Mouse (Mus musculus) forebrain, embryonic 14.5 days (tissue): Measurements from ENCODE around the gene Shisa5. TPM values are rescaled to one million over a fixed set of nuclear protein-coding genes. Genes with fewer than 3 reads are reported as not detected.
A peak's percentile ranks its signal among the peaks of the same experiment; 100 is the strongest.

Experiments used
- ATAC-seq: fragments of 200-750 bp; cut with Nextera tagmentation; 2 replicates; pipeline ENCODE4 v1.8.0; 2017; ENCODE audit warnings: mild to moderate bottlenecking, moderate library complexity
- DNase-seq: peaks from one replicate; pipeline ENCODE4 v3.0.0-alpha.2; 2015; ENCODE audit warnings: low spot score
- H3K27ac ChIP-seq: fragments of 300-500 bp; sonication (generic); 2 replicates; pipeline ENCODE4 v1.5.1; 2014; ENCODE audit warnings: low read depth, mild to moderate bottlenecking, control low read depth, low read length, moderate library complexity
- H3K27me3 ChIP-seq: fragments of 300-500 bp; sonication (generic); replicated peaks from 2 replicates; pipeline ENCODE4 v1.6.1; 2014; ENCODE audit warnings: low read length, control low read depth, mixed read lengths; ENCODE audit not compliant: control insufficient read depth, insufficient read depth
- H3K36me3 ChIP-seq: fragments of 300-500 bp; sonication (generic); 2 replicates; pipeline ENCODE4 v1.6.1; 2014; ENCODE audit warnings: low read length, control low read depth; ENCODE audit not compliant: control insufficient read depth, insufficient read depth
- H3K4me1 ChIP-seq: fragments of 300-500 bp; sonication (generic); 2 replicates; pipeline ENCODE4 v1.6.1; 2014; ENCODE audit warnings: antibody characterized with exemption, low read length, control low read depth; ENCODE audit not compliant: control insufficient read depth, insufficient read depth
- H3K4me2 ChIP-seq: fragments of 300-500 bp; sonication (generic); 2 replicates; pipeline ENCODE4 v1.6.1; 2014; ENCODE audit warnings: mild to moderate bottlenecking, control low read depth, low read length
- H3K4me3 ChIP-seq: fragments of 300-500 bp; sonication (generic); 2 replicates; pipeline ENCODE4 v1.5.1; 2014; ENCODE audit warnings: low read depth, low read length, control low read depth
- H3K9ac ChIP-seq: fragments of 300-500 bp; sonication (generic); 2 replicates; pipeline ENCODE4 v1.6.1; 2014; ENCODE audit warnings: mild to moderate bottlenecking, low read length, control low read depth, moderate library complexity
- H3K9me3 ChIP-seq: fragments of 300-500 bp; sonication (generic); replicated peaks from 2 replicates; pipeline ENCODE4 v1.6.1; 2016; ENCODE audit warnings: low read length, control low read depth, mixed read lengths; ENCODE audit not compliant: control insufficient read depth
- WGBS: fragments of 180-500 bp; shearing (Covaris S2); extraction: QIAGEN DNeasy Blood & Tissue Kit; methylation state at CpG from one replicate; pipeline ENCODE4 v1.1.7; 2014; 5-methylcytosine and 5-hydroxymethylcytosine counted together
- polyA plus RNA-seq: library from polyadenylated mRNA; unstranded; fragments of >200 nt; fragmentation: Nextera tagmentation; extraction: Ambion mirVana; gene quantifications from 2 replicates; pipeline ENCODE4 v1.2.1, GENCODE M21; 2014

The Shisa5 gene
- polyA plus RNA-seq, 1 experiment from 2014 or later: 40.8 TPM

DNA sequence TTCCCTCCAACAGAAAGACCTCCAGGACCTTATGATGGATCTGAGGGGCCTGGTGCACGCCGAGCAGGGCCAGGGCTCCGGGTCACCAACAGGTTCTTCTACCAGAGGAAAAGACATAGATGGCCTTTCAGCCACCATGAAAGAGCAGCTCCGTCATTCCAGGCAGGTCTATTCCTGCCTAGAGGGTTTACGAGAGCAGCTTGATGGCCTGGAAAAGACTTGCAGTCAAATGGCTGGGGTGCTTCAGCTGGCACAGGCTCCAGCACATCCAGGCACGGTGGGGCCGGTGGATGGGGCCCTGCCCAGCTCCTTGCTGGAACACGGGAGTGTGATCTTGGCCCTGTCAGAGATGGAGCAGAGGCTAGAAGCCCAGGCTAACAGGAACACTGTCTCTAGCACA lies 53.4 kb downstream of the Shisa5 start:
- Histone ChIP-seq H3K4me1 (peaks cover 12% of the 10 kb centered on the region), H3K9me3 (no peaks in the 10 kb centered on the region), H3K4me3 (no peak overlapping the region), H3K27ac (no peak overlapping the region), H3K4me2 (no peak overlapping the region), H3K27me3 (no peaks in the 10 kb centered on the region), H3K9ac (no peak overlapping the region), H3K36me3 (peaks cover 29% of the 10 kb centered on the region)
- 96% methylated on average over 8 of the region's 8 CpGs for WGBS
- DNase-seq: no peak
- no peak for ATAC-seq

DNA sequence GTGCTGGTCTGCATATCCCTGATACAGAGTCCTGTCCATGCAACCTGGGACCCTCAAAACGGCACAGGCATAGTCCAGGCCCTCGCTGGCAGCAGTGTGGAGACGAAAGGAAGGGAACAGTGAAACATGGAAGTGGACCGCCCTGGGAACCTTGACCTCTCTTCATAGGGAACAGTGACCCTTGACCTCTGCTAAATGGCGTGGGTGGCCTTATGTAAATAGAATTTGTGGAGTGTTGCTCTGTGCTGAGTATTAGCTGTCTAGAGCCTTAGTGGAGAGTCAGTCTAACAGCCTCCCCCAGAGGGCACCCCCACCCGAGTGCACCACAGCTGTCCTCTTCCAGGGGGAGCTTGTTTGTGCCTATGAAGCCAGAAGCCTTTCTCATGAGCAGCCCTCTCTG lies 54.4 kb downstream of the Shisa5 start:
- ATAC-seq (no peak), DNase-seq (no peak)
- no peak overlapping the region for H3K27ac ChIP-seq
- H3K9me3 ChIP-seq: no peaks in the 10 kb centered on the region
- peaks cover 29% of the 10 kb centered on the region for H3K36me3 ChIP-seq
- no peaks in the 10 kb centered on the region for H3K27me3 ChIP-seq
- H3K4me3 ChIP-seq: no peak overlapping the region
- H3K4me1 ChIP-seq: peaks cover 20% of the 10 kb centered on the region
- H3K4me2 ChIP-seq: no peak overlapping the region
- H3K9ac ChIP-seq: no peak overlapping the region
- WGBS: 64% methylated on average over 6 of the region's 6 CpGs

DNA sequence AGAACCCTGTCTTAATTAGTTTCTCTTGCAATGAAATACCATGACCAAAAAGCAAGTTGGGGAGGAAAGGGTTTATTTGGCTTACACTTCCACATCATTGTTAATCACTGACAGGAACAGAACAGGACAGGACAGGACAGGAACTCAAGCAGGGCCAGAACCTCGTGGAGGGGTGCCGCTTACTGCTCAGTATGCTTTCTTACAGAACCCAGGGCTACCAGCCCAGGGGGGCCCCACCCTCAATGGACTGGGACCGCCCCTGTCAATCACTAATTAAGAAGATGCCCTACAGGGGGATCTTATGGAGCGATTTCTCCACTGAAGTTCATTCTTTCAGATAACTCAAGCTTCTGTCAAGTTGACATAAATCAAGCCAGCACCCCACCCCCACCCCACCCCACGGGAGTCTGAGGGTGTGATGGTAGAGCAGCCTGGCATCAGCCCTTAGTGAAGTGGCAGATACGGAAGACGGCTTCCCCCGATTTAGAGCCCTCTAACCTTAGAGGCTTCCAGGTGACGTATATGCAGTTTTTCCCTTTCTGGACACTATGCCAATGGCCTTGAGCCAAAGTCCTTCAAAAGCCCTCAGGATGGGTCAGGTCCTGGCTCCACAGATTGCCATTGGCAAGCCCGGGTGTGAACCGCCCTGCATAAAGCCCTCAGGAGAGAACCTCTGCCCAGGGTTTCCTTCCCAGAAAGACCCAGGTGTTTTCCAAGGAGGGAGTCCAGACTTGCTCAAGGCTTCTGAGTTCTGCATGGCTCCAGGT lies 55.6 kb downstream of the Shisa5 start:
- peak overlapping the region; percentile 100; the same call in 1 of the 2 replicates for H3K27ac ChIP-seq
- H3K4me3 ChIP-seq: peak overlapping the region; percentile 75
- peaks cover 32% of the 10 kb centered on the region for H3K4me1 ChIP-seq
- peaks cover 28% of the 10 kb centered on the region for H3K36me3 ChIP-seq
- H3K9me3 ChIP-seq: no peaks in the 10 kb centered on the region
- 12% methylated on average over 11 of the region's 11 CpGs for WGBS
- ATAC-seq (no peak), DNase-seq (peak; percentile 33)
- H3K4me2 ChIP-seq: peak overlapping the region; percentile 74
- H3K9ac ChIP-seq: peak overlapping the region; percentile 99
- H3K27me3 ChIP-seq: no peaks in the 10 kb centered on the region

DNA sequence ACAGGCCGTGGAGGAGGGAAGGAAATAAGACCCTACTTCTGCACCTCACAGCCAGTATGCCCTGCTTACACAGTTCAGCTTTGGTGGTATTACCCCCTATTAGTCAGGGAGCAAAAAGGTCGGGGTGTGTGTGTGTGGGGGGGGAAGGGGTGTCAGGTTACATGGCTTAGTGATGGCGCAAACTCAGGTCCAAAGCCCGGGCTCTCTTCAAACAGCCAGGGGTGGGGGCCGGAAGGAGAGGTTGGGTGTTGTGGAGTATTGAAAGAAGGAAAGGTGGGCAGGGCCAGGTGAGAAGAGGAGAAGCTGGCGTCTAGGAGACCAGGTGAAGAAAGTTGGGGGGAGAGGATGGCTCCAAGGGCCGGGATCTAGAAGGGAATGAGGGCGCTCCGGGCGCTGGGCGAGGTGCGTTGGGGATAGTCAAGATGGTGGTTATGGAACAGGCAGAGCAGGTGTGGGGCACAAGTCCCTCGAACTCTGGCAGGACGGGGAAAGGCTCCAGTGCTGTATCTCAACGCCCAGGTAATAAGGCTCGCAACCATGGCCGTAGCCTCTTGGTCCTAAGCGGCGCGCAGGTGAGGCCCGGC lies 56.3 kb downstream of the Shisa5 start:
- Histone ChIP-seq H3K4me1 (peaks cover 34% of the 10 kb centered on the region), H3K27me3 (no peaks in the 10 kb centered on the region), H3K4me3 (peak overlapping the region; percentile 75), H3K9ac (peak overlapping the region; percentile 99), H3K27ac (peak overlapping the region; percentile 100), H3K36me3 (peaks cover 29% of the 10 kb centered on the region), H3K9me3 (no peaks in the 10 kb centered on the region), H3K4me2 (peak overlapping the region; percentile 74)
- no peak; the same call in 1 of the 2 replicates for ATAC-seq
- under 1% methylated on average over 21 of the region's 21 CpGs for WGBS
- DNase-seq: peak; percentile 27

DNA sequence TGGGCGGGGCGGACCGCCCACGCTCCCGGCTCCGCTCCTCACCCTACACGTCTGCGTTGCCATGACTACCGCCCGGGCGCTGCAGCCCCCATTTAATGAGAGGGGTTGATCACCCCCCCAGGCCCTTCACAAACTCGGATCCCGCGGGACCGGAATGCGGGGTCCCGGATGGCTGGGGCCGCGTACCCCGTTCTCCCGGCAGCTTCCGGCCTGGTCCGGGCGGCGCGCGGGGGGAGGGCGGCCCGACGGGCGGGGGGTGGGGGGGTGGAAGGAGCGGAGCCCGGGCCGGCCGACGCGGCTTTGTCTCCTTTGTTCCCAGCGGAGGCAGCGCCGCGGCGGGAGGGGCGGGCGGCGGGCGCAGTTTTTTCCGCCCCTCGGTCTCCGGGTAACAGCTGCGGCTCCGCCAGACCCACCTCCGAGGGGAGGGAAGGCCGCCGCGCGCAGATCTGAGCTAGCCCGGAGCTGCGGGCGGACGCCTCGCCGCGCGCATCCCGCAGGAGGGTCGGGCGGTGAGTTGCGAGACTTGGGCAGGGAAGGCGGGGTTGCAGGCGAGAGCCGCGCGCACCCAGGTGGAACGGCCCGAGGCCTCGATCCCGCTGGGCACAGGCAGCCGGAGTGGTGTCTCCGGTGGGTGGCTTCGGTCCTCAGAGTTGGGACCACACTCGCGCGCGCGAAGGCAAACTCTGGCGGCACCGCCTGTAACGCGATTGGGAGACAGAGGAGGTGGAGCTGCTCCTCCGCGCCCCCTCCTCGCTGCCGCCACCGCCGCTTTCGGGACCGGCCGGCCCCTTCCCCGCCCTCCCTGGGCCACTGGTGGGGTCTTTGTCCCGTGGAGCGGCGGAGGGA lies 57.0 kb downstream of the Shisa5 start, which contains the start of gene Plxnb1:
Gene Plxnb1 (plus strand): TSS at position 253 of the 846 bp plus-strand sequence.
- no peaks in the 10 kb centered on the region for H3K9me3 ChIP-seq
- ATAC-seq (peak; percentile 74), DNase-seq (peak; percentile 92)
- H3K4me1 ChIP-seq: peaks cover 34% of the 10 kb centered on the region
- no peaks in the 10 kb centered on the region for H3K27me3 ChIP-seq
- peak within 1 kb of the TSS; percentile 99 for H3K9ac ChIP-seq
- H3K27ac ChIP-seq: peak within 1 kb of the TSS; percentile 100
- under 1% methylated on average over 85 of the region's 102 CpGs for WGBS
- peak within 1 kb of the TSS; percentile 75 for H3K4me3 ChIP-seq
- H3K4me2 ChIP-seq: peak within 1 kb of the TSS; percentile 74
- peaks cover 31% of the 10 kb centered on the region for H3K36me3 ChIP-seq

DNA sequence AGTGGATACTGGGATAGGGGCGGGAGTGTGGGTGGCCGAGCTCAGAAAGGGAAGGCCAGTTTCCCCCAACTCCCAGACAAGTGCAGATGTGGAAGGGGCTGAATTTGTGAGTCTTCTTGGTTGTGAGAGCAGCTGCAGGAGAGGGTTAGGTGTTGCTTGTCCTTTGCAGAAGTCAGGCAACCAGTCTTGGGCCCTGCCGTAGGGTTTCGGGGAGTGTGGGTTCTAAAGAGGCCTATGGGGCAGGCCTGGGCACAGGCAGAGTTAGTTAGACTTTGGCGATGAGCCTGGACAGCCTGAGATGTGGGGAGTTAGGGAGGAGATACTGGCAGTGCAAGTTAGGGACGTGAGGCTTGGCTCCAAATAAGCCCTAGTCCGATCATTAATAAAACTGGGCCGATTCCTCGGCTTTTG lies 57.9 kb downstream of the Shisa5 start:
- WGBS: 3% methylated on average over 9 of the region's 9 CpGs
- Histone ChIP-seq H3K27ac (peak overlapping the region; percentile 100), H3K4me3 (peak overlapping the region; percentile 75), H3K4me2 (peak overlapping the region; percentile 74), H3K27me3 (no peaks in the 10 kb centered on the region), H3K4me1 (peaks cover 34% of the 10 kb centered on the region), H3K9me3 (no peaks in the 10 kb centered on the region), H3K9ac (peak overlapping the region; percentile 99), H3K36me3 (peaks cover 36% of the 10 kb centered on the region)
- peak; percentile 13; the same call in 1 of the 2 replicates for ATAC-seq
- DNase-seq: peak; percentile 69

DNA sequence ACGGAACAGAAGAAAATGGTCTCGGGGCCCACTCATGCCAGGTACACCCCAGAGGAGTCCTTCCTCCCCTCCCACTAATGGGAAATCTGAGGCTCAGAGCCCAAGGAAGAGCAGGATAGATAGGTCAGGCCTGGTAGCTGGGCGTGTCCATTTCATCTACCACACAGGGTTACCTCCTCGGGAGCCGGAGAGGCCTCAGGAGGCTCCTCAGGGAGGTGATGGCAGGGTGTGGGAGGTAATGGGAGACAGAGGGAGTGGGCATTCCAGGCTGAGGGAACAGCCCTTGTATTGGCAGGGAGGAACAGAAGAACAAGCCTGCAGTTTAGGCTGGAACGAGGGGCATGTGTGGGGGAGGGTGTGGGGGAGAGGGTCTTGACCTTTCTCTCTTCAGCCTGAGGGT lies 58.5 kb downstream of the Shisa5 start:
- H3K27me3 ChIP-seq: no peaks in the 10 kb centered on the region
- peak overlapping the region; percentile 100 for H3K27ac ChIP-seq
- DNase-seq (peak; percentile 36), ATAC-seq (no peak)
- peak overlapping the region; percentile 74 for H3K4me2 ChIP-seq
- H3K36me3 ChIP-seq: peaks cover 36% of the 10 kb centered on the region
- H3K4me3 ChIP-seq: peak overlapping the region; percentile 75
- H3K9ac ChIP-seq: peak overlapping the region; percentile 99
- no peaks in the 10 kb centered on the region for H3K9me3 ChIP-seq
- peaks cover 34% of the 10 kb centered on the region for H3K4me1 ChIP-seq
- 10% methylated on average over 6 of the region's 6 CpGs for WGBS

DNA sequence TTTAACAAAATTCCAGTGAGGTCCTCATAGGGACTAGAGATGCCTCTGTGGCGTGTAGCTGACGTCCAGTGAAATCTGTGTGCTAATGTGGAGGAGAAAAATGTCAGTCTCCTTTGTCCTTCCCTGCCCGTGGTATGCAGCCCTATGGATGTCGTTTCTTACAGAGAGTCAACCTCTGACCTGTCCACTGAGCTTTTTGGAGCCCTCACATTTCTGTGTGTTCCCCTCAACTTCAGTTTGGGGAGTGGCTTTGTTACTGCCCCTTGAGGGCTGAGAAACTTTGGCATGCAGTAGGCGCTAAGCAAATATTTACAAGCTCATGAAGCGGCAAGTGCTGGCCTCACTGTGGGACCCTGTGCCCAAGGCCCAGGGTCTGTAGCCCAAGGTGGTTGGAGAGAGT lies 58.9 kb downstream of the Shisa5 start:
- Histone ChIP-seq H3K27ac (peak overlapping the region; percentile 100), H3K4me1 (peaks cover 34% of the 10 kb centered on the region), H3K9me3 (no peaks in the 10 kb centered on the region), H3K27me3 (no peaks in the 10 kb centered on the region), H3K4me3 (peak overlapping the region; percentile 75), H3K9ac (peak overlapping the region; percentile 99), H3K4me2 (peak overlapping the region; percentile 74), H3K36me3 (peaks cover 37% of the 10 kb centered on the region)
- whole genome bisulfite sequencing: 10% methylated on average over 6 of the region's 6 CpGs
- DNase-seq (peak; percentile 21), ATAC-seq (no peak)
